Mouse (Mus musculus) ES-Bruce4 (cell line): ENCODE measurements around the gene Cadm2. TPM values are rescaled to one million over a fixed set of nuclear protein-coding genes. Genes with fewer than 3 reads are reported as not detected.

Source experiments
- H3K27ac ChIP-seq: 2 replicates; pipeline ENCODE4 v1.5.1; 2012; ENCODE audit warnings: low read length, inconsistent platforms; ENCODE audit not compliant: insufficient read depth
- H3K27me3 ChIP-seq: 2 replicates; pipeline ENCODE4 v1.6.1; 2012; ENCODE audit warnings: mild to moderate bottlenecking, low read length, inconsistent platforms; ENCODE audit not compliant: control insufficient read depth, poor library complexity, insufficient read depth, severe bottlenecking
- H3K36me3 ChIP-seq: 2 replicates; pipeline ENCODE4 v1.6.1; 2012; ENCODE audit warnings: inconsistent platforms, mild to moderate bottlenecking, low read length, moderate library complexity; ENCODE audit not compliant: control insufficient read depth, poor library complexity, insufficient read depth, severe bottlenecking
- H3K4me1 ChIP-seq: one replicate; pipeline ENCODE4 v1.8.1; 2011; ENCODE audit warnings: low read length; ENCODE audit not compliant: control insufficient read depth, insufficient read depth
- H3K4me3 ChIP-seq: 2 replicates; pipeline ENCODE4 v1.5.1; 2011; ENCODE audit warnings: low read depth, mild to moderate bottlenecking, low read length
- H3K9ac ChIP-seq: 2 replicates; pipeline ENCODE4 v1.6.1; 2012; ENCODE audit warnings: low read depth, mild to moderate bottlenecking, inconsistent platforms; ENCODE audit not compliant: poor library complexity, severe bottlenecking
- H3K9me3 ChIP-seq: replicated peaks from 2 replicates; pipeline ENCODE4 v1.6.1; 2012; ENCODE audit warnings: mild to moderate bottlenecking, low read length, inconsistent platforms; ENCODE audit not compliant: control insufficient read depth, poor library complexity, insufficient read depth, severe bottlenecking
- CTCF ChIP-seq: IDR thresholded peaks from one replicate; pipeline ENCODE4 v1.8.1; 2011; ENCODE audit warnings: low read depth, low read length
- EP300 ChIP-seq: IDR thresholded peaks from 2 replicates; pipeline ENCODE4 v1.6.1; 2011; ENCODE audit warnings: low read depth, low read length; ENCODE audit not compliant: insufficient read depth
- POLR2A ChIP-seq: IDR thresholded peaks from one replicate; pipeline ENCODE4 v1.8.1; 2011; ENCODE audit warnings: low read length; ENCODE audit not compliant: insufficient read depth
- polyA plus RNA-seq: library from polyadenylated mRNA; stranded (reverse); fragments of >200 nt; gene quantifications from 2 replicates; pipeline ENCODE4 v1.2.4, GENCODE M21; 2011; ENCODE audit warnings: low read depth; ENCODE audit not compliant: missing spikeins, insufficient read depth, insufficient read length

Cadm2 gene
- polyA plus RNA-seq, 1 experiment, result 1.6 TPM

DNA sequence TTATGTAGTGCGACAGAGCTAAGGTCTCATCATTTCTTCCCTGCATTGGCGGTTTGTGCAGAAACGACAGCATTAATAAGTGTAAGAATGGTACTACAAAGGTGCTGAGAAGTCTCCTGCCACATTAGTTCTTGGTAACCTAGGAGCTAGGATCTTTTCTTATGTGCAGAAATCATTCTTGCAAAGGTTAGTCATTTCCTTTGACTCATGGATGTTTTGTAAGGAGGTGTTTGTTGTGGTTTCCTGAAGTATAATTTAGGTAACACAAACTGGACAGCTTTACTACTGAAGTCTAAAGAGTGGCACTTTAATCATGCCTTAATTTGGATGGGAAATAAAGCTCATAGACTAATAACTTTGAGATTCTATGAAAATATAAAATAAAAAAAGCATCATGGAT is 153.7 kb downstream of the Cadm2 start:
- no peaks in the 10 kb centered on the region for H3K36me3 ChIP-seq
- no peaks in the 10 kb centered on the region for H3K4me1 ChIP-seq
- no peak overlapping the region for H3K9ac ChIP-seq
- H3K9me3 ChIP-seq, result no peaks in the 10 kb centered on the region
- TF ChIP-seq EP300, result no peak
- TF ChIP-seq CTCF, result no peak
- no peak for TF ChIP-seq POLR2A
- no peak overlapping the region for H3K27ac ChIP-seq
- no peak overlapping the region for H3K4me3 ChIP-seq
- H3K27me3 ChIP-seq, result no peaks in the 10 kb centered on the region

DNA sequence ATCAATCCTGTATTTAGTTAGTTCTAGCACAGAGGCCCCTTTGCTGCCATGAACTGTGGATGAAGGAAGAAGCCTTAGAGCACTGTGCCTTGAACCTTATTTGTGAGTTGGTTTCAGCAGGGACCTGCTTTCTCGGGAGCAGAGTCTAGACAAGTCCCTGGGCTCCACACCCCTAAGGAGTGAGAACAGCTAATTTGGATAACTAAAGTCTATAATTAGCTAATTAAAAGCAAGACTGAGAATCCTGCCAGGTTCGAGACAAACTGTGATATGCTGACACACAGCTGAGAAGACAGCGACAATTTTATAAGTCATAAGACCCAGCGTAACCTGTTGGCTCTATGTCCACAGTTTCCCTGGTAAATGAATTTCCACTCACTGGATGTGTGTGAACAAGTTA is 184.4 kb downstream of the Cadm2 start:
- TF ChIP-seq CTCF, result no peak
- no peak for TF ChIP-seq POLR2A
- TF ChIP-seq EP300, result no peak
- Histone ChIP-seq H3K9me3 (no peaks in the 10 kb centered on the region), H3K27ac (no peak overlapping the region)

GRCm38 (mm10) chr16:67425371-67425770 is 195.3 kb downstream of the Cadm2 start:
- H3K4me3 ChIP-seq, result no peak overlapping the region

More for the DNA sequence above, 184.4 kb downstream of the Cadm2 start:
- H3K4me1 ChIP-seq, result no peaks in the 10 kb centered on the region
- no peak overlapping the region for H3K9ac ChIP-seq
- no peaks in the 10 kb centered on the region for H3K36me3 ChIP-seq
- H3K27me3 ChIP-seq, result no peaks in the 10 kb centered on the region
- no peak overlapping the region for H3K4me3 ChIP-seq

DNA sequence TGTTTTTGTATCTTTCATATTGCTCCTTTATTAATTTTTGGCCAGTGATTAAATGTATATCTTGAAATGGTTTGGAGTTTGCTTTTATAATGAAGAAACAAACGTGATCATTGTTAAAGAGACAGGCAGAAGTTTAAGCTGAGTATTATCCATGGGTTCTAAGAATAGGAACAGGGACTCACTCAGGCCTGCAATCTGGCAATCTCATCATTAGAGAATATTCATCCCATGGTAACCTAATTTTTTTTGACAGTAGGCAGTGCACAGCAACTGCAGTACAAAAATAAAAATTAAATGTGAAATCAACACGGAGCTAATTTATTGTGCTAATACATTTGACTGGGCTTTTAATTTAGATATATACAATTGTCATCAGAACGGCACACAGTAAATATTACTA is 209.8 kb downstream of the Cadm2 start:
- H3K36me3 ChIP-seq, result no peaks in the 10 kb centered on the region
- no peaks in the 10 kb centered on the region for H3K27me3 ChIP-seq
- H3K27ac ChIP-seq, result no peak overlapping the region
- no peaks in the 10 kb centered on the region for H3K9me3 ChIP-seq
- H3K4me1 ChIP-seq, result no peaks in the 10 kb centered on the region
- no peak overlapping the region for H3K9ac ChIP-seq
- TF ChIP-seq CTCF (no peak), EP300 (no peak), POLR2A (no peak)
- no peak overlapping the region for H3K4me3 ChIP-seq

More at GRCm38 (mm10) chr16:67425371-67425770, 195.3 kb downstream of the Cadm2 start:
- Histone ChIP-seq H3K27ac (no peak overlapping the region), H3K9me3 (no peaks in the 10 kb centered on the region), H3K27me3 (no peaks in the 10 kb centered on the region; the same call in 1 of the 2 replicates), H3K36me3 (no peaks in the 10 kb centered on the region), H3K9ac (no peak overlapping the region), H3K4me1 (no peaks in the 10 kb centered on the region)
- no peak for TF ChIP-seq CTCF
- TF ChIP-seq EP300, result no peak

DNA sequence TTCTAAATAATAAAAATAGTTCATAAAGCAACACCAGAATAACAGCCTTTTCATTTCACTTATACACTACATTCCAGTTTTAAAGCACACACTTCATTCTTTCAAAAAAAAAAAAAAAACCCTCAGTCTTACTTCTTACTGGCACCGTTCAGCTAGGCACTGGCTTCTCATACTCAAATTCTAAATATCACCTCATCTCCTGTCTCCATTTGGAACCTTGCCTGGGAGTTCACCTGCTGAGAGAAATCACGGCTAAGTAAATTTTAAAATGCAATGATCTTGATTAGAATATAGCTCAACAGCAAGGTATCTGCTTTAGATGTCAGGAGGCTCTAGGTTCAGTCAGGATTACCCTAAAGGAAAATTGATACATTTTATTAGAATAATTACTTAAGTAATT is 210.2 kb downstream of the Cadm2 start:
- Histone ChIP-seq H3K27me3 (no peaks in the 10 kb centered on the region), H3K9ac (no peak overlapping the region), H3K4me1 (no peaks in the 10 kb centered on the region), H3K36me3 (no peaks in the 10 kb centered on the region), H3K9me3 (no peaks in the 10 kb centered on the region), H3K27ac (no peak overlapping the region), H3K4me3 (no peak overlapping the region)
- no peak for TF ChIP-seq POLR2A
- no peak for TF ChIP-seq CTCF
- no peak for TF ChIP-seq EP300

- no peaks in the 10 kb centered on the region for H3K4me1 ChIP-seq
- no peaks in the 10 kb centered on the region for H3K27me3 ChIP-seq
- H3K4me3 ChIP-seq, result no peak overlapping the region
- TF ChIP-seq EP300 (no peak), CTCF (no peak), POLR2A (no peak)
- no peaks in the 10 kb centered on the region for H3K9me3 ChIP-seq
- H3K36me3 ChIP-seq, result no peaks in the 10 kb centered on the region
- H3K27ac ChIP-seq, result no peak overlapping the region
- no peak overlapping the region for H3K9ac ChIP-seq
Measured at GRCm38 (mm10) chr16:67367745-67368144, 253.0 kb downstream of the Cadm2 start.
